Mouse (Mus musculus) c-Kit-positive CD71-positive TER-119-positive erythroid progenitor cells, embryonic 14.5 days (primary cell): Measurements from ENCODE around the gene Ephb2.

ENCODE experiments used
- DNase-seq: peaks from one replicate; pipeline ENCODE4 v3.0.0-alpha.2; 2013; ENCODE audit warnings: low spot score

Gene Ephb2

GRCm38 (mm10) chr4:136836387-136836931 lies 671 bp upstream of the Ephb2 start:
- no peak for DNase-seq

GRCm38 (mm10) chr4:136834815-136835620 lies 770 bp downstream of the Ephb2 start:
- DNase-seq = no peak

GRCm38 (mm10) chr4:136834439-136834814 lies 1.4 kb downstream of the Ephb2 start:
- DNase-seq = no peak

- no peak for DNase-seq
These were observed 2.0 kb downstream of the Ephb2 start for GRCm38 (mm10) chr4:136833619-136834351.

GRCm38 (mm10) chr4:136832559-136833232 lies 3.1 kb downstream of the Ephb2 start:
- DNase-seq = no peak

GRCm38 (mm10) chr4:136830272-136830823 lies 5.4 kb downstream of the Ephb2 start:
- DNase-seq = no peak

GRCm38 (mm10) chr4:136829837-136830236 lies 6.0 kb downstream of the Ephb2 start:
- no peak for DNase-seq

- no peak for DNase-seq
These were observed 6.9 kb downstream of the Ephb2 start for GRCm38 (mm10) chr4:136828664-136829569.

GRCm38 (mm10) chr4:136824935-136825552 lies 10.7 kb downstream of the Ephb2 start:
- no peak for DNase-seq

GRCm38 (mm10) chr4:136820069-136820522 lies 15.7 kb downstream of the Ephb2 start:
- DNase-seq = no peak

- no peak for DNase-seq
These were observed 19.1 kb downstream of the Ephb2 start for GRCm38 (mm10) chr4:136816701-136817100.

- DNase-seq = no peak
These were observed 20.4 kb downstream of the Ephb2 start for GRCm38 (mm10) chr4:136815364-136815763.

GRCm38 (mm10) chr4:136812543-136812942 lies 23.2 kb downstream of the Ephb2 start:
- DNase-seq = no peak

- no peak for DNase-seq
These were observed 24.2 kb downstream of the Ephb2 start for GRCm38 (mm10) chr4:136811596-136811995.

- DNase-seq = no peak
These were observed 27.3 kb downstream of the Ephb2 start for GRCm38 (mm10) chr4:136808478-136808877.

- DNase-seq = no peak
These were observed 28.3 kb downstream of the Ephb2 start for GRCm38 (mm10) chr4:136807448-136808009.

GRCm38 (mm10) chr4:136806254-136806653 lies 29.5 kb downstream of the Ephb2 start:
- no peak for DNase-seq

GRCm38 (mm10) chr4:136804343-136804742 lies 31.4 kb downstream of the Ephb2 start:
- DNase-seq = no peak

GRCm38 (mm10) chr4:136802446-136802845 lies 33.3 kb downstream of the Ephb2 start:
- no peak for DNase-seq

- no peak for DNase-seq
These were observed 33.8 kb downstream of the Ephb2 start for GRCm38 (mm10) chr4:136801944-136802343.
